Mouse (Mus musculus) kidney, postnatal 0 days (tissue): ENCODE measurements around the gene Hist2h2ac. TPM values are rescaled to one million over a fixed set of nuclear protein-coding genes. Genes with fewer than 3 reads are reported as not detected.

Source experiments
- ATAC-seq: fragments of 200-750 bp; cut with Nextera tagmentation; replicated peaks from 2 replicates; pipeline ENCODE4 v1.8.0; 2017; ENCODE audit warnings: low read depth, moderate number of reproducible peaks, moderate TSS enrichment, moderate library complexity; ENCODE audit not compliant: low FRiP score
- DNase-seq: peaks from one replicate; pipeline ENCODE4 v3.0.0-alpha.2; 2016; ENCODE audit warnings: low spot score
- H3K27ac ChIP-seq: fragments of 300-500 bp; sonication (generic); 2 replicates; pipeline ENCODE4 v1.5.1; 2014; ENCODE audit warnings: mild to moderate bottlenecking
- H3K27me3 ChIP-seq: fragments of 300-500 bp; sonication (generic); 2 replicates; pipeline ENCODE4 v1.6.1; 2014; ENCODE audit warnings: low read length, mixed read lengths; ENCODE audit not compliant: insufficient read depth
- H3K36me3 ChIP-seq: fragments of 300-500 bp; sonication (generic); 2 replicates; pipeline ENCODE4 v1.6.1; 2014; ENCODE audit warnings: low read length, mixed read lengths; ENCODE audit not compliant: insufficient read depth
- H3K4me1 ChIP-seq: fragments of 300-500 bp; sonication (generic); replicated peaks from 2 replicates; pipeline ENCODE4 v1.6.1; 2014; ENCODE audit warnings: antibody characterized with exemption, low read length, mixed read lengths; ENCODE audit not compliant: insufficient read depth
- H3K4me2 ChIP-seq: fragments of 300-500 bp; sonication (generic); 2 replicates; pipeline ENCODE4 v1.6.1; 2014; ENCODE audit warnings: mild to moderate bottlenecking, low read length, moderate library complexity, mixed read lengths
- H3K4me3 ChIP-seq: fragments of 300-500 bp; sonication (generic); replicated peaks from 2 replicates; pipeline ENCODE4 v1.5.1; 2014; ENCODE audit warnings: low read depth, low read length
- H3K9ac ChIP-seq: fragments of 300-500 bp; sonication (generic); 2 replicates; pipeline ENCODE4 v1.6.1; 2014; ENCODE audit warnings: low read depth, low read length
- H3K9me3 ChIP-seq: fragments of 300-500 bp; sonication (generic); replicated peaks from 2 replicates; pipeline ENCODE4 v1.6.1; 2016; ENCODE audit warnings: low read length, inconsistent platforms, mixed read lengths
- CTCF ChIP-seq: IDR thresholded peaks from 2 replicates; pipeline ENCODE4 v1.5.1; 2016; ENCODE audit warnings: antibody characterized with exemption, low read depth, mild to moderate bottlenecking, moderate library complexity
- WGBS: fragments of 180-500 bp; shearing (Covaris S2); extraction: QIAGEN DNeasy Blood & Tissue Kit; methylation state at CpG from one replicate; pipeline ENCODE4 v1.1.7; 2014; 5-methylcytosine and 5-hydroxymethylcytosine counted together
- polyA plus RNA-seq: library from polyadenylated mRNA; unstranded; fragments of >200 nt; fragmentation: Nextera tagmentation; extraction: Ambion mirVana; gene quantifications from 2 replicates; pipeline ENCODE4 v1.2.1, GENCODE M21; 2015

The Hist2h2ac gene
- polyA plus RNA-seq, 1 experiment from 2014 or later = 7.5 TPM

GRCm38 (mm10) chr3:96198181-96198580 is 22.5 kb downstream of the Hist2h2ac start:
- ATAC-seq (no peak), DNase-seq (no peak)
- Histone ChIP-seq H3K4me3 (peak overlapping the region; percentile 48; the same call in 1 of the 2 replicates), H3K4me2 (peak overlapping the region; percentile 73), H3K27me3 (no peaks in the 10 kb centered on the region), H3K27ac (no peak overlapping the region), H3K9ac (no peak overlapping the region), H3K9me3 (no peaks in the 10 kb centered on the region), H3K4me1 (peaks cover 12% of the 10 kb centered on the region), H3K36me3 (no peaks in the 10 kb centered on the region)
- 3% methylated on average over 6 of the region's 6 CpGs for WGBS
- no peak for TF ChIP-seq CTCF

- Histone ChIP-seq H3K27me3 (no peaks in the 10 kb centered on the region), H3K27ac (peak overlapping the region; percentile 91), H3K9me3 (no peaks in the 10 kb centered on the region), H3K36me3 (no peaks in the 10 kb centered on the region), H3K4me1 (peaks cover 12% of the 10 kb centered on the region), H3K9ac (peak overlapping the region; percentile 73), H3K4me3 (peak overlapping the region; percentile 48), H3K4me2 (peak overlapping the region; percentile 73)
- under 1% methylated on average over 50 of the region's 50 CpGs for WGBS
- DNase-seq = peak; percentile 95
- peak; percentile 90 for ATAC-seq
- peak; percentile 16; the same call in 1 of the 2 replicates for TF ChIP-seq CTCF
Measured at GRCm38 (mm10) chr3:96197129-96197749, 23.4 kb downstream of the Hist2h2ac start.

- no peak; the same call in 1 of the 2 replicates for ATAC-seq
- no peaks in the 10 kb centered on the region for H3K9me3 ChIP-seq
- peak overlapping the region; percentile 73 for H3K4me2 ChIP-seq
- peaks cover 12% of the 10 kb centered on the region for H3K4me1 ChIP-seq
- WGBS = 18% methylated on average over 27 of the region's 27 CpGs
- DNase-seq = no peak
- peak overlapping the region; percentile 91 for H3K27ac ChIP-seq
- peak overlapping the region; percentile 48 for H3K4me3 ChIP-seq
- peak overlapping the region; percentile 73 for H3K9ac ChIP-seq
- no peak for TF ChIP-seq CTCF
- H3K27me3 ChIP-seq = no peaks in the 10 kb centered on the region
- H3K36me3 ChIP-seq = no peaks in the 10 kb centered on the region
Measured at GRCm38 (mm10) chr3:96196437-96197128, 24.1 kb downstream of the Hist2h2ac start.

GRCm38 (mm10) chr3:96195616-96196313 is 24.9 kb downstream of the Hist2h2ac start:
- H3K4me2 ChIP-seq = no peak overlapping the region
- H3K9ac ChIP-seq = no peak overlapping the region
- H3K27me3 ChIP-seq = no peaks in the 10 kb centered on the region
- no peak for ATAC-seq
- peak; percentile 29; the same call in 1 of the 2 replicates for TF ChIP-seq CTCF
- peaks cover 12% of the 10 kb centered on the region for H3K4me1 ChIP-seq
- no peak overlapping the region for H3K27ac ChIP-seq
- no peaks in the 10 kb centered on the region for H3K36me3 ChIP-seq
- no peak for DNase-seq
- H3K4me3 ChIP-seq = no peak overlapping the region
- no peaks in the 10 kb centered on the region for H3K9me3 ChIP-seq
- WGBS = 93% methylated on average over 11 of the region's 11 CpGs

- no peak overlapping the region for H3K4me3 ChIP-seq
- no peaks in the 10 kb centered on the region for H3K36me3 ChIP-seq
- no peak overlapping the region for H3K9ac ChIP-seq
- no peak for DNase-seq
- no peaks in the 10 kb centered on the region for H3K27me3 ChIP-seq
- WGBS = 87% methylated on average over 10 of the region's 10 CpGs
- peaks cover 12% of the 10 kb centered on the region for H3K4me1 ChIP-seq
- no peak overlapping the region for H3K4me2 ChIP-seq
- no peak for ATAC-seq
- no peaks in the 10 kb centered on the region for H3K9me3 ChIP-seq
- no peak for TF ChIP-seq CTCF
- no peak overlapping the region for H3K27ac ChIP-seq
Measured at GRCm38 (mm10) chr3:96194966-96195365, 25.7 kb downstream of the Hist2h2ac start.

GRCm38 (mm10) chr3:96192977-96193376 is 27.7 kb downstream of the Hist2h2ac start:
- Histone ChIP-seq H3K4me2 (no peak overlapping the region), H3K27ac (no peak overlapping the region), H3K36me3 (no peaks in the 10 kb centered on the region), H3K27me3 (no peaks in the 10 kb centered on the region), H3K4me3 (no peak overlapping the region), H3K9me3 (no peaks in the 10 kb centered on the region), H3K4me1 (peaks cover 12% of the 10 kb centered on the region), H3K9ac (no peak overlapping the region)
- ATAC-seq = no peak
- no peak for DNase-seq
- TF ChIP-seq CTCF = no peak
- WGBS = 67% methylated on average over 12 of the region's 12 CpGs
